Mouse (Mus musculus) midbrain, postnatal 0 days (tissue): ENCODE measurements around the gene Taar8a. TPM values are rescaled to one million over a fixed set of nuclear protein-coding genes. Genes with fewer than 3 reads are reported as not detected.
"Not testable (repeated sequence)": the region's sequence is repeated elsewhere in the genome, so short reads cannot be mapped to it uniquely, and the experiment has no call there.

Source experiments
- ATAC-seq: fragments of 200-750 bp; cut with Nextera tagmentation; 2 replicates; pipeline ENCODE4 v1.8.0; 2017; ENCODE audit warnings: moderate number of reproducible peaks, mild to moderate bottlenecking, moderate TSS enrichment, moderate library complexity; ENCODE audit not compliant: low FRiP score
- DNase-seq: peaks from one replicate; pipeline ENCODE4 v3.0.0-alpha.2; 2015; ENCODE audit warnings: low spot score
- H3K27ac ChIP-seq: fragments of 300-500 bp; sonication (generic); 2 replicates; pipeline ENCODE4 v1.5.1; 2014; ENCODE audit warnings: low read depth, mild to moderate bottlenecking, low read length, mixed read lengths
- H3K27me3 ChIP-seq: fragments of 300-500 bp; sonication (generic); 2 replicates; pipeline ENCODE4 v1.6.1; 2014; ENCODE audit warnings: low read length, control low read depth, mixed read lengths; ENCODE audit not compliant: insufficient read depth
- H3K36me3 ChIP-seq: fragments of 300-500 bp; sonication (generic); 2 replicates; pipeline ENCODE4 v1.6.1; 2014; ENCODE audit warnings: low read length, control low read depth, mixed read lengths; ENCODE audit not compliant: insufficient read depth
- H3K4me1 ChIP-seq: fragments of 300-500 bp; sonication (generic); 2 replicates; pipeline ENCODE4 v1.6.1; 2014; ENCODE audit warnings: mild to moderate bottlenecking, control low read depth, antibody characterized with exemption, low read length, mixed read lengths; ENCODE audit not compliant: insufficient read depth
- H3K4me2 ChIP-seq: fragments of 300-500 bp; sonication (generic); 2 replicates; pipeline ENCODE4 v1.6.1; 2014; ENCODE audit warnings: low read depth, mild to moderate bottlenecking, low read length, mixed read lengths; ENCODE audit not compliant: poor library complexity, severe bottlenecking
- H3K4me3 ChIP-seq: fragments of 300-500 bp; sonication (generic); 2 replicates; pipeline ENCODE4 v1.5.1; 2014; ENCODE audit warnings: low read depth, mild to moderate bottlenecking, low read length, moderate library complexity
- H3K9ac ChIP-seq: fragments of 300-500 bp; sonication (generic); replicated peaks from 2 replicates; pipeline ENCODE4 v1.6.1; 2014; ENCODE audit warnings: mild to moderate bottlenecking, low read length, moderate library complexity, mixed read lengths; ENCODE audit not compliant: poor library complexity, severe bottlenecking
- H3K9me3 ChIP-seq: fragments of 300-500 bp; sonication (generic); 2 replicates; pipeline ENCODE4 v1.6.1; 2016; ENCODE audit warnings: low read length, control low read depth
- CTCF ChIP-seq: IDR thresholded peaks from 2 replicates; pipeline ENCODE4 v1.5.1; 2016; ENCODE audit warnings: antibody characterized with exemption, mild to moderate bottlenecking
- WGBS: fragments of 180-500 bp; shearing (Covaris S2); extraction: QIAGEN DNeasy Blood & Tissue Kit; methylation state at CpG from one replicate; pipeline ENCODE4 v1.1.7; 2014; 5-methylcytosine and 5-hydroxymethylcytosine counted together
- polyA plus RNA-seq: library from polyadenylated mRNA; unstranded; fragments of >200 nt; fragmentation: Nextera tagmentation; extraction: Ambion mirVana; gene quantifications from 2 replicates; pipeline ENCODE4 v1.2.1, GENCODE M21; 2015
- total RNA-seq: library from RNA; depleted of rRNA; stranded (reverse); fragments of >200 nt; gene quantifications from 2 replicates; pipeline ENCODE4 v1.2.3, GENCODE M21; 2014

The Taar8a gene
- total and polyA plus RNA-seq, 2 experiments from 2014 or later, result not detected

GRCm38 (mm10) chr10:24052039-24052438, 24.3 kb upstream of the Taar8a start:
- no peaks in the 10 kb centered on the region for H3K36me3 ChIP-seq
- H3K9me3 ChIP-seq, result no peaks in the 10 kb centered on the region
- no peak overlapping the region for H3K27ac ChIP-seq
- ATAC-seq, result no peak
- H3K4me3 ChIP-seq, result no peak overlapping the region
- no peaks in the 10 kb centered on the region for H3K4me1 ChIP-seq
- H3K9ac ChIP-seq, result no peak overlapping the region
- no peak overlapping the region for H3K4me2 ChIP-seq
- no peak for TF ChIP-seq CTCF
- WGBS, result 69% methylated on average over 5 of the region's 5 CpGs
- no peak for DNase-seq
- H3K27me3 ChIP-seq, result no peaks in the 10 kb centered on the region

GRCm38 (mm10) chr10:24058986-24059385, 17.3 kb upstream of the Taar8a start:
- no peaks in the 10 kb centered on the region for H3K4me1 ChIP-seq
- no peak for DNase-seq
- no peaks in the 10 kb centered on the region for H3K27me3 ChIP-seq
- H3K36me3 ChIP-seq, result no peaks in the 10 kb centered on the region
- H3K27ac ChIP-seq, result no peak overlapping the region
- no peak for TF ChIP-seq CTCF
- ATAC-seq, result no peak
- no peak overlapping the region for H3K9ac ChIP-seq
- WGBS, result 87% methylated on average over 3 of the region's 3 CpGs
- no peaks in the 10 kb centered on the region for H3K9me3 ChIP-seq
- no peak overlapping the region for H3K4me3 ChIP-seq
- H3K4me2 ChIP-seq, result no peak overlapping the region

- H3K4me3 ChIP-seq, H3K27me3 ChIP-seq, H3K9ac ChIP-seq, ATAC-seq, H3K4me1 ChIP-seq, H3K36me3 ChIP-seq, DNase-seq, H3K27ac ChIP-seq, H3K4me2 ChIP-seq, H3K9me3 ChIP-seq: not testable (repeated sequence)
- 31% methylated on average over 2 of the region's 2 CpGs for WGBS
These were observed 1.5 kb upstream of the Taar8a start for GRCm38 (mm10) chr10:24074751-24075150.

GRCm38 (mm10) chr10:24080166-24080565, 3.9 kb downstream of the Taar8a start:
- WGBS, result 42% methylated on average over 3 of the region's 3 CpGs
- Histone ChIP-seq H3K9me3 (no peaks in the 10 kb centered on the region), H3K9ac (no peak overlapping the region), H3K4me1 (no peaks in the 10 kb centered on the region), H3K36me3 (no peaks in the 10 kb centered on the region), H3K27me3 (no peaks in the 10 kb centered on the region), H3K4me2 (no peak overlapping the region), H3K4me3 (no peak overlapping the region), H3K27ac (no peak overlapping the region)
- ATAC-seq, result no peak
- peak; percentile 51 for DNase-seq
- peak; percentile 69 for TF ChIP-seq CTCF

- WGBS, result 37% methylated on average over 5 of the region's 5 CpGs
- Histone ChIP-seq H3K9ac (no peak overlapping the region), H3K36me3 (no peaks in the 10 kb centered on the region), H3K9me3 (no peaks in the 10 kb centered on the region), H3K4me1 (no peaks in the 10 kb centered on the region), H3K4me2 (no peak overlapping the region), H3K27ac (no peak overlapping the region), H3K27me3 (no peaks in the 10 kb centered on the region), H3K4me3 (no peak overlapping the region)
- TF ChIP-seq CTCF, result no peak
- ATAC-seq (no peak), DNase-seq (no peak)
These were observed 9.6 kb downstream of the Taar8a start for GRCm38 (mm10) chr10:24085936-24086335.

- Histone ChIP-seq H3K9ac (no peak overlapping the region), H3K4me3 (no peak overlapping the region), H3K4me1 (no peaks in the 10 kb centered on the region), H3K27ac (no peak overlapping the region), H3K9me3 (no peaks in the 10 kb centered on the region), H3K4me2 (no peak overlapping the region), H3K36me3 (no peaks in the 10 kb centered on the region), H3K27me3 (no peaks in the 10 kb centered on the region)
- ATAC-seq, result no peak
- WGBS, result 76% methylated on average over 5 of the region's 5 CpGs
- no peak for TF ChIP-seq CTCF
- DNase-seq, result no peak
These were observed 10.3 kb downstream of the Taar8a start for GRCm38 (mm10) chr10:24086555-24086954.

GRCm38 (mm10) chr10:24087168-24087567, 10.9 kb downstream of the Taar8a start:
- H3K9me3 ChIP-seq, result no peaks in the 10 kb centered on the region
- no peaks in the 10 kb centered on the region for H3K27me3 ChIP-seq
- H3K36me3 ChIP-seq, result no peaks in the 10 kb centered on the region
- DNase-seq (no peak), ATAC-seq (no peak)
- 100% methylated on average over 2 of the region's 2 CpGs for WGBS
- H3K4me2 ChIP-seq, result no peak overlapping the region
- no peak for TF ChIP-seq CTCF
- no peak overlapping the region for H3K9ac ChIP-seq
- H3K4me3 ChIP-seq, result no peak overlapping the region
- no peak overlapping the region for H3K27ac ChIP-seq
- no peaks in the 10 kb centered on the region for H3K4me1 ChIP-seq
